Mouse (Mus musculus) G1E (cell line): Measurements from ENCODE around the gene Klc3.

Experiments used
- CTCF ChIP-seq: IDR thresholded peaks from 2 replicates; pipeline ENCODE4 v1.5.1; 2012; ENCODE audit warnings: low read depth, low read length, inconsistent platforms, mixed read lengths
- GATA1 ChIP-seq: IDR thresholded peaks from 2 replicates; pipeline ENCODE4 v1.6.1; 2012; ENCODE audit warnings: borderline replicate concordance, low read length, inconsistent platforms, mixed read lengths

GRCm38 (mm10) chr7:19359892-19360641, 43.8 kb downstream of the Klc3 start:
- TF ChIP-seq CTCF = no peak
- TF ChIP-seq GATA1 = no peak
